Mouse (Mus musculus) embryo, embryonic 9.5 days (tissue): ENCODE measurements around the gene Cpa2.

Source experiments
- DNase-seq: peaks from one replicate; pipeline ENCODE4 v3.0.0-alpha.2; 2017; ENCODE audit errors: extremely low spot score

The Cpa2 gene

GRCm38 (mm10) chr6:30547656-30548306, 6.4 kb downstream of the Cpa2 start:
- no peak for DNase-seq

- peak; percentile 80 for DNase-seq
These were observed 7.9 kb downstream of the Cpa2 start for GRCm38 (mm10) chr6:30549231-30549761.

GRCm38 (mm10) chr6:30550496-30551192, 9.3 kb downstream of the Cpa2 start:
- DNase-seq = peak; percentile 29

GRCm38 (mm10) chr6:30551193-30551515, 9.8 kb downstream of the Cpa2 start:
- DNase-seq = no peak

GRCm38 (mm10) chr6:30551644-30552580, 10.5 kb downstream of the Cpa2 start:
- DNase-seq = peak; percentile 73

- no peak for DNase-seq
These were observed 11.2 kb downstream of the Cpa2 start for GRCm38 (mm10) chr6:30552628-30553027.

- DNase-seq = no peak
These were observed 12.1 kb downstream of the Cpa2 start for GRCm38 (mm10) chr6:30553381-30554010.

- no peak for DNase-seq
These were observed 12.7 kb downstream of the Cpa2 start for GRCm38 (mm10) chr6:30554092-30554491.

- DNase-seq = no peak
These were observed 13.3 kb downstream of the Cpa2 start for GRCm38 (mm10) chr6:30554621-30555170.

- no peak for DNase-seq
These were observed 14.7 kb downstream of the Cpa2 start for GRCm38 (mm10) chr6:30556080-30556479.

GRCm38 (mm10) chr6:30559726-30560125, 18.3 kb downstream of the Cpa2 start:
- DNase-seq = no peak

GRCm38 (mm10) chr6:30562132-30562531, 20.8 kb downstream of the Cpa2 start:
- no peak for DNase-seq

- no peak for DNase-seq
These were observed 22.2 kb downstream of the Cpa2 start for GRCm38 (mm10) chr6:30563575-30563974.

GRCm38 (mm10) chr6:30564051-30564450, 22.7 kb downstream of the Cpa2 start:
- no peak for DNase-seq

GRCm38 (mm10) chr6:30568069-30568468, 26.7 kb downstream of the Cpa2 start, which contains the start of gene Cpa4:
Gene Cpa4 (plus strand): TSS chr6:30568369.
- no peak for DNase-seq

- DNase-seq = no peak
These were observed 27.9 kb downstream of the Cpa2 start for GRCm38 (mm10) chr6:30569331-30569730.

- DNase-seq = no peak
These were observed 28.6 kb downstream of the Cpa2 start for GRCm38 (mm10) chr6:30570012-30570411.

GRCm38 (mm10) chr6:30572456-30573311, 31.3 kb downstream of the Cpa2 start:
- DNase-seq = no peak

- no peak for DNase-seq
These were observed 32.0 kb downstream of the Cpa2 start for GRCm38 (mm10) chr6:30573380-30573779.

- no peak for DNase-seq
These were observed 33.6 kb downstream of the Cpa2 start for GRCm38 (mm10) chr6:30574945-30575344.
